Mouse (Mus musculus) stomach, embryonic 14.5 days (tissue): ENCODE measurements around the gene Pak2. TPM values are rescaled to one million over a fixed set of nuclear protein-coding genes. Genes with fewer than 3 reads are reported as not detected.
A peak's percentile ranks its signal among the peaks of the same experiment; 100 is the strongest.
"Not testable (repeated sequence)": the region's sequence is repeated elsewhere in the genome, so short reads cannot be mapped to it uniquely, and the experiment has no call there.

Experiments used
- ATAC-seq: fragments of 200-750 bp; cut with Nextera tagmentation; 2 replicates; pipeline ENCODE4 v1.8.0; 2017; ENCODE audit warnings: low read depth, moderate TSS enrichment; ENCODE audit not compliant: insufficient number of reproducible peaks, insufficient read depth, low FRiP score
- H3K27ac ChIP-seq: fragments of 300-500 bp; sonication (generic); 2 replicates; pipeline ENCODE4 v1.5.1; 2014; ENCODE audit warnings: mild to moderate bottlenecking, low read length, moderate library complexity, mixed read lengths
- H3K27me3 ChIP-seq: fragments of 300-500 bp; sonication (generic); 2 replicates; pipeline ENCODE4 v1.6.1; 2014; ENCODE audit warnings: low read length, control low read depth, mixed read lengths; ENCODE audit not compliant: control insufficient read depth, insufficient read depth
- H3K36me3 ChIP-seq: fragments of 300-500 bp; sonication (generic); 2 replicates; pipeline ENCODE4 v1.6.1; 2014; ENCODE audit warnings: mild to moderate bottlenecking, control low read depth, low read length, moderate library complexity, mixed read lengths; ENCODE audit not compliant: control insufficient read depth, insufficient read depth
- H3K4me1 ChIP-seq: fragments of 300-500 bp; sonication (generic); 2 replicates; pipeline ENCODE4 v1.6.1; 2014; ENCODE audit warnings: low read length, control low read depth, mixed read lengths; ENCODE audit not compliant: control insufficient read depth, insufficient read depth
- H3K4me2 ChIP-seq: fragments of 300-500 bp; sonication (generic); replicated peaks from 2 replicates; pipeline ENCODE4 v1.6.1; 2014; ENCODE audit warnings: low read depth, low read length, control low read depth
- H3K4me3 ChIP-seq: fragments of 300-500 bp; sonication (generic); 2 replicates; pipeline ENCODE4 v1.5.1; 2014; ENCODE audit warnings: low read depth, low read length, control low read depth
- H3K9ac ChIP-seq: fragments of 300-500 bp; sonication (generic); replicated peaks from 2 replicates; pipeline ENCODE4 v1.6.1; 2014; ENCODE audit warnings: low read depth, mild to moderate bottlenecking, control low read depth, low read length, moderate library complexity, mixed read lengths
- H3K9me3 ChIP-seq: fragments of 300-500 bp; sonication (generic); 2 replicates; pipeline ENCODE4 v1.6.1; 2016; ENCODE audit warnings: low read depth, low read length, control low read depth; ENCODE audit not compliant: control insufficient read depth
- WGBS: fragments of 180-500 bp; shearing (Covaris S2); extraction: QIAGEN DNeasy Blood & Tissue Kit; methylation state at CpG from one replicate; pipeline ENCODE4 v1.1.7; 2014; 5-methylcytosine and 5-hydroxymethylcytosine counted together
- polyA plus RNA-seq: library from polyadenylated mRNA; unstranded; fragments of >200 nt; fragmentation: Nextera tagmentation; extraction: Ambion mirVana; gene quantifications from 2 replicates; pipeline ENCODE4 v1.2.1, GENCODE M21; 2014

Pak2 gene
- polyA plus RNA-seq, 1 experiment from 2014 or later = 40.1 TPM

GRCm38 (mm10) chr16:32077648-32078407 is 1.3 kb downstream of the Pak2 start:
- H3K27me3 ChIP-seq = no peaks in the 10 kb centered on the region
- 6% methylated on average over 13 of the region's 13 CpGs for WGBS
- peak overlapping the region; percentile 88 for H3K4me3 ChIP-seq
- H3K27ac ChIP-seq = peak overlapping the region; percentile 96
- H3K9ac ChIP-seq = peak overlapping the region; percentile 98
- H3K36me3 ChIP-seq = no peaks in the 10 kb centered on the region
- peaks cover 9% of the 10 kb centered on the region; the same call in 1 of the 2 replicates for H3K4me1 ChIP-seq
- ATAC-seq = no peak
- H3K4me2 ChIP-seq = peak overlapping the region; percentile 56
- H3K9me3 ChIP-seq = no peaks in the 10 kb centered on the region

- no peak overlapping the region for H3K27ac ChIP-seq
- H3K9ac ChIP-seq = no peak overlapping the region
- no peak for ATAC-seq
- WGBS = 54% methylated on average over 3 of the region's 3 CpGs
- no peaks in the 10 kb centered on the region for H3K27me3 ChIP-seq
- H3K4me1 ChIP-seq = peaks cover 9% of the 10 kb centered on the region; the same call in 1 of the 2 replicates
- H3K4me2 ChIP-seq = no peak overlapping the region; the same call in 1 of the 2 replicates
- H3K36me3 ChIP-seq = no peaks in the 10 kb centered on the region
- no peaks in the 10 kb centered on the region for H3K9me3 ChIP-seq
- H3K4me3 ChIP-seq = no peak overlapping the region
Measured at GRCm38 (mm10) chr16:32076406-32076805, 2.7 kb downstream of the Pak2 start.

- no peaks in the 10 kb centered on the region for H3K9me3 ChIP-seq
- 67% methylated on average over 1 of the region's 1 CpGs for WGBS
- no peak for ATAC-seq
- H3K9ac ChIP-seq = no peak overlapping the region
- no peaks in the 10 kb centered on the region for H3K27me3 ChIP-seq
- H3K4me3 ChIP-seq = no peak overlapping the region
- H3K36me3 ChIP-seq = no peaks in the 10 kb centered on the region
- H3K4me1 ChIP-seq = peaks cover 9% of the 10 kb centered on the region; the same call in 1 of the 2 replicates
- no peak overlapping the region for H3K27ac ChIP-seq
- no peak overlapping the region for H3K4me2 ChIP-seq
Measured at GRCm38 (mm10) chr16:32075762-32076161, 3.4 kb downstream of the Pak2 start.

- H3K4me1 ChIP-seq = peaks cover 14% of the 10 kb centered on the region; the same call in 1 of the 2 replicates
- H3K4me2 ChIP-seq, H3K9ac ChIP-seq, H3K9me3 ChIP-seq, H3K27ac ChIP-seq, ATAC-seq, H3K27me3 ChIP-seq, H3K4me3 ChIP-seq, H3K36me3 ChIP-seq: not testable (repeated sequence)
- WGBS = 67% methylated on average over 4 of the region's 4 CpGs
Measured at GRCm38 (mm10) chr16:32070070-32070469, 9.1 kb downstream of the Pak2 start.

- Histone ChIP-seq H3K4me1 (peaks cover 14% of the 10 kb centered on the region; the same call in 1 of the 2 replicates), H3K4me2 (no peak overlapping the region), H3K9ac (no peak overlapping the region), H3K36me3 (no peaks in the 10 kb centered on the region), H3K9me3 (no peaks in the 10 kb centered on the region), H3K4me3 (no peak overlapping the region), H3K27me3 (no peaks in the 10 kb centered on the region), H3K27ac (no peak overlapping the region)
- WGBS = 62% methylated on average over 12 of the region's 12 CpGs
- no peak for ATAC-seq
Measured at GRCm38 (mm10) chr16:32068389-32069300, 10.5 kb downstream of the Pak2 start.

GRCm38 (mm10) chr16:32066899-32067298 is 12.2 kb downstream of the Pak2 start:
- no peak overlapping the region for H3K4me2 ChIP-seq
- no peak overlapping the region for H3K9ac ChIP-seq
- ATAC-seq = no peak
- no peaks in the 10 kb centered on the region for H3K27me3 ChIP-seq
- no peak overlapping the region for H3K4me3 ChIP-seq
- peaks cover 14% of the 10 kb centered on the region; the same call in 1 of the 2 replicates for H3K4me1 ChIP-seq
- H3K9me3 ChIP-seq = no peaks in the 10 kb centered on the region
- H3K36me3 ChIP-seq = no peaks in the 10 kb centered on the region
- WGBS = 100% methylated on average over 1 of the region's 1 CpGs
- H3K27ac ChIP-seq = no peak overlapping the region

GRCm38 (mm10) chr16:32063900-32064299 is 15.2 kb downstream of the Pak2 start:
- WGBS = 72% methylated on average over 7 of the region's 7 CpGs
- Histone ChIP-seq H3K4me1 (peaks cover 12% of the 10 kb centered on the region; the same call in 1 of the 2 replicates), H3K36me3 (no peaks in the 10 kb centered on the region), H3K9me3 (no peaks in the 10 kb centered on the region), H3K4me3 (no peak overlapping the region), H3K9ac (no peak overlapping the region), H3K4me2 (no peak overlapping the region), H3K27ac (peak overlapping the region; percentile 23; the same call in 1 of the 2 replicates), H3K27me3 (no peaks in the 10 kb centered on the region)
- no peak for ATAC-seq

GRCm38 (mm10) chr16:32062226-32062625 is 16.9 kb downstream of the Pak2 start:
- H3K4me3 ChIP-seq = no peak overlapping the region
- no peaks in the 10 kb centered on the region for H3K36me3 ChIP-seq
- no peak for ATAC-seq
- 57% methylated on average over 2 of the region's 2 CpGs for WGBS
- H3K27me3 ChIP-seq = no peaks in the 10 kb centered on the region
- no peak overlapping the region for H3K9ac ChIP-seq
- H3K9me3 ChIP-seq = no peaks in the 10 kb centered on the region
- no peak overlapping the region for H3K27ac ChIP-seq
- H3K4me2 ChIP-seq = no peak overlapping the region
- 0 out of 2 replicates have a peak, but pooled peaks cover 7% of the 10 kb centered on the region for H3K4me1 ChIP-seq
